Mouse (Mus musculus) kidney, postnatal 14 days (tissue): ENCODE results near the gene Galnt6.

Experiments
- DNase-seq: peaks from one replicate; pipeline ENCODE4 v3.0.0; 2022; ENCODE audit warnings: mixed read lengths

Gene Galnt6

GRCm38 (mm10) chr15:100719217-100719616 is 10.0 kb downstream of the Galnt6 start:
- DNase-seq: no peak

DNA sequence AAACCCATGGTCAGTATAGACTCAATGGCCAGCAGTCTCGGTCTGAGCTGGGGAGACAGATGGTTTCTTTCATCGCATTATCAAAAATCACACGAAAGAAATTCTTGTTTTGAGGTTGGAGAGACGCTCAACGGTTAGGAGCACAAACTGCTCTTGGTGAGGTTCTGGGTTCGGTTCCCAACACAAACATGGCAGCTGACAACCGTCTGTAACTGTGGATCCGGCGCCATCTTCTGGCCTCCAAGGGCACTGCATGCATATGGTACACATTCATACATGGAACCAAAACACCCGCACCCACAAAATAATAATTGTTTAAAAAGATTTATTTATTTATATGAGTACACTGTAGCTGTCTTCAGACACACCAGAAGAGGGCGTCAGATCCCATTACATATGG is 10.6 kb downstream of the Galnt6 start:
- DNase-seq: no peak

GRCm38 (mm10) chr15:100717933-100718332 is 11.2 kb downstream of the Galnt6 start:
- no peak for DNase-seq

- peak; percentile 55 for DNase-seq
Observed at GRCm38 (mm10) chr15:100715399-100715993, 13.7 kb downstream of the Galnt6 start.

DNA sequence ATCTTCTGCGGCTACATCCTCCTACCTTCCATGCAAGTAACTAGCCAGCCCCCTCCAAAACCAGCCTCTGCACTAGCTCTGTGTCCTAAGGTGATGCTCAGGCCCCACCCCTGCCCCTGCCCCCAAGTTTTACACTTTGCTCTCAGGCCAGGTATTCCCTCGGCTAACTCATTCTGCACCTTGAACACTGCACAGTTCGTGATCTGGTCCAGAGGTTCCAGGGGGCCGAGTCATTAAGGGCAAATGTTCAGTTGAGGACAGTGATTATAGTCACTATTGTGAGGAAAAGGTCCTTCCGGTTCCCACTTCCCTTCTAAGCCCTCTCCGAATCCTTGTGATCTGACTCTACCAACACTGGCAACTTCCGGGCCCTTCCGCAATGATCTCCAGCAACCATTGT is 14.7 kb downstream of the Galnt6 start:
- no peak for DNase-seq

DNA sequence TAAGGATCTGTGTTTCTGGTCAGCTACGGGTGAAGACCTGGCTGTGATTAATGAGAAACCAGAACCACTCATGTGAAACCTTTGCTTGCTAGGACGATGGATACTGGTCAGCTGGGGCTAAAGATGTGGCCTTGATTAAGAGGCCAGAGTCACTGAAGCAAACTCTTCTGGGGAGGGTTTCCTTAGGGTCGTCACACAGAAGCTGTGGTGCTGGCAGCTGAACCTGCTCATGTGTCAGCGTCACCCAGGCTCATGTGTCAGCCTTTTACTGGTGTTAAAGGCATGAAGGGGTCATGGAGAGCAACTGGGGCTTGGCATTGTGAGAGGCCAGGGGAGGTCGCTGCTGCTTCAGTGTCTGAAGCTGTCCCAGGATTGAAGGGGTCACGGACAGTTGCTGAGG is 18.3 kb downstream of the Galnt6 start:
- peak; percentile 66 for DNase-seq

- DNase-seq: no peak
Observed at GRCm38 (mm10) chr15:100708433-100709078, 20.6 kb downstream of the Galnt6 start.

DNA sequence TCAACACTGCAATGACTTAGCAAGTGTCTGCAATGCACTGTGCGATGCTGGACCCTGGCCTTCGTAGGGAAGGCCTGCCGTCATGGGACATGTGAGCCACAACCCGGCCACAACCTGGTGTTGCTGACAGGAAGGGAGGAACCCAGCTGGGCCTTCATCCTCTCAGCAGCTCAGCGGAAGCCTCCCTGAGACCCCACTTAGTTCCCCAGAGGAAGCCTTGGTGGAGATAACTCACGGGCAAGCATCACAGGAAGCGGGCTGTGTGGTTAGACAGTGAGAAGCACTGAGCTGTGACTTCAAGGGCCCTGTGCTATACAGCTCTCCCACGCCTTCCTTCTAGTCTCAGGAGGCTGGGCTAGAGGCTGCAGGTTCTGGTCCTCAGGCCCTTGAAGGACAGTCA is 22.9 kb downstream of the Galnt6 start:
- DNase-seq: no peak

- DNase-seq: no peak
Observed at GRCm38 (mm10) chr15:100705376-100705775, 23.8 kb downstream of the Galnt6 start.

GRCm38 (mm10) chr15:100703913-100704312 is 25.3 kb downstream of the Galnt6 start:
- DNase-seq: no peak

- no peak for DNase-seq
Observed at GRCm38 (mm10) chr15:100701856-100702255, 27.3 kb downstream of the Galnt6 start.

DNA sequence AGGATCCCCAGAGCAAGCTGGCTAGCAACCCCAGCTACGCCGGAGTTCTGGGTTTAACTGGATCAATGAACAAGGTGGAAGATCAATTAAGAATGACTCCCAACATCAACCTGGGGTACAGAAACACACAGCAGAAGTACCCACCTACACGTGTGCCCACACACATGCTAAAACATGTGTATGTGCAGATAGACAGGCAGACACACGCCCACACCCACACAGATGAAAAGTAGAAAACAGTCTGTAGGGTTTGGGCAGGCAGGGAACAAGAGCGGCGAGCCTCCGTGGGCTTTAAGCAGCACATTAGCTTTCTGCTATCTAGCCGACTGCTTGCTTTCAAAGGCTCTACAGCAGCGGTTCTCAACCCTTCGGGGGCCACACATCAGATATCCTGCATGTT is 28.1 kb downstream of the Galnt6 start:
- no peak for DNase-seq

DNA sequence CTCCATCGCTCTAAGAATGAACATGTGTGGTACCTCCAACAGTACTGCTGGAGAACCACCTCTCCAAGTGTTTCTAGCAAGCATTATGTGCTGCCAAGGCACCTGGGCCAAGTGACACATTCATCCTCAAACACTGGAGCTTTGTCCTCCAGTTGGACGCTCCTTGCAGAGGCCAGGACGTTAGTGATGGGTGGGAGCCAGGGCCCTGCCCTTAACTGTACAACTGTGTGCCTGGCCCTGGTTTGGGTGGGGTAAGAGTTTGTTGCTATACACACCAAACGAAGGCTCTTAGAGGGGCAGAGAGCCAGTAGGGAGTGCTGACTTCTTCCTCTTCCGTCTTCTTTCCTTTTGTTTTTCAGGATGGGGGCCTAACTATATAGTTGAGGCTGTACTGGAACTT is 28.8 kb downstream of the Galnt6 start:
- no peak for DNase-seq

DNA sequence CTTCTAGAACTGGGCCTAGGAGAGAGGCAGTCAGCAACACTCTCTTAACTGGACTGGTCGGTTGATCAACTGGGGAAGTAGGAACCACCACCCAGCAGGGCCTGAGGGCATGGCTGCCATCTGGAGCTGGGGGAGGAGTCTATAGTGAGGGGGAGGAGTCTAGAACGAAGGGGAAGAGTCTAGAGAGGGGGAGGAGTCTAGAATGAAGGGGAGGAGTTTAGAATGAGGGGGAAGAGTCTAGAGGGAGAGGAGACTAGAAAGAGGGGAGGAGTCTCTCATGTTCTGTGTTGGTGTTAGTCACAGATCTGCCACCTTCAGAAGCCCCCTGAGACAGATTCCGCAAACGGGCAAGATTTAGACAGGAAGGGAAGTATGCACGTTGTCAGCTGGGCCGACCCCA is 29.8 kb downstream of the Galnt6 start:
- DNase-seq: no peak

DNA sequence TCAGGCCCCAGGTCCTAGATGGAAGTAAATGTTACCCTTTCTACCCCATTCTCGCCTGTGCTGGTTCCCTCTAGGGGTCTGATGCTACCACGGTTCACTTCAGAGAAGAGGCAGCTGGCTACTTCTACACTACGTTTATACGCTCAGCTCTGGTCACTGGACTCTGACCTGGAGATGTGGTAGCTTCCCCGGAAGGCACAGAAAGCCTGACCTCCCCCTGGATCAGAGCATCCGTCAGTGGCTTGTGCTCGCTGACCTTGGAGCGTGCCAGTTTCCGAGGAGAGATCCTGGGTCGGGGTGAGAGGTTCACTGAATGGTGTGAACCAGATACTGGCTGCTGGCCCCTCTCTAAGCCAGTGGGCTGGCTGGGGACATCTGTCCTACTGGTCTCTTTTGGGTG is 31.1 kb downstream of the Galnt6 start:
- no peak for DNase-seq

DNA sequence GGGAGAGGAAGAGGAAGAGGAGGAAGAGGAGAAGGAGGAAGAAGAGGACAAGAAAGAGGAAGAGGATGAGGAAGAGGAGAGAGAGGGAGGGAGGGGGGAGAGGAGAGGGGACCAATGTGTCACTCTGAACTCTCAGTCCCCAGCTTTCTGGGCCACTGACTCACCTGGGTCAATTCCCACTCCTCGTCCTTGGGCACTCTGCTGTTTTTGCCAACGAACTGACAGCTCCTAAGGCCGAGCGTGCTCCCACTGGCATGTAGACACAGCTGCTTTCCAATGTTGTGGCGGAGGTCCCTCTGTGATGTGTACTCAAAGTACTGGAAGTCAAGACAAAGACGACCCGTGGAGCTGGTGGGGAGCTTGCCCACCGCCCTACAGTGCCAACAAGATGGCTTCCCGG is 34.8 kb downstream of the Galnt6 start:
- no peak for DNase-seq

DNA sequence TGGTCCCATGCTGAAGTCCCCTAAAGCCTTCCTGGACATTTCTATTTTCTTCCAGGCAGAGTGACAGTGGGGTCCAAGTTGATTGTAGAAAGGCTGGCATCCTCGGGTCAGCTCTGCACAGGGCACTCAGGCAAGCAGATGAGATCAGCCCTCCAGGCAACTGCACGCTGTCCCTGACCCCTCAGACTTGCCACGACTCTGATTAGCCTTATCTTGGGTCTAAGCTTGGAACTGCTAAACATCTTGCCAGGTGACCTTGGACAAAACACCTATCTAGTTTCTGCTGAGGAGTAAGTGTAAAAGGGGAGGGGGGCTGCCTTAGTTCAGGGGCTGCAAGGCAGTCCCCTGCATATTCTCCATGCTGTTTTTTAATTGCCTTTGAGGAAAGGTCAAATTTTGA is 37.2 kb downstream of the Galnt6 start:
- no peak for DNase-seq

GRCm38 (mm10) chr15:100687430-100687971 is 41.7 kb downstream of the Galnt6 start, which contains the start of gene Cela1:
Gene Cela1, minus strand, starts transcription at chr15:100687921.
- DNase-seq: no peak

DNA sequence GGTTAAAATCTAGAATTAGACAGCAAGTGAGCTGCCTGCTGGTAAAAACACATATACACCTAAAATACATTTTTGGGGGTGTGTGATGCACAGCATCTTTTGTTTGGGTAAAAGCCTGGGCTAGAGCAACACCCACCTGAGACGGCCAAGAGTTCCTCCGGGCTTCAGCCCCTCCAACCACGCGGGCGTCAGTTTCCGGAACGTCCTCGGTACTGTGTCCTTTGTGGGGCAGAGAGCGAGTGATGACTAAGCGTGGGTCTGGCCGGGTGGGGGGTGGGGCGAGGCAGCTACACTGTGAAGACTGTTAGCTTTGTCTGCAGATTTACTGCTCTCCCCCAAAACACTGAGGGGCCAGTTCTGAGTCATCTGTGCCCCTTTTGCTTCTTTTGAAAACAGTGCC is 42.2 kb downstream of the Galnt6 start:
- DNase-seq: no peak

DNA sequence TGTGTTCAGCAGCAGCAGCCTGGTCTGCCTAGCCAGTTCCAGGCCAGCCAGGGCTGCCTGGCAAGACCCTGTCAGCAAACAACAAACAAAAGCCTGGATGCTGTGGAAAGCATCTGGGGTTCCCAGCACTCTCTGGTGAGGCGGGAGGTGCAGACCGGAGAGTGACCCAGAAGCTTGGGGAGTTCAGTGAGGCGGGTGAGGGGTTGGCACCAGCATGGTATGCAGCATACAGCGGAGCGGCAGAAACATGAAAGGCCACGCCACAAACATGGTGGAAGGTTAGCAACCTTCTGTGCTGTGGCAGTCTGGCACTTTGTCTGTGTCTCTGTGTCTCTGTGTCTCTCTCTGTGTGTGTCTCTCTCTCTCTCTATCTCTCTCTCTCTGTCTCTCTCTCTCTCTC is 42.7 kb downstream of the Galnt6 start:
- DNase-seq: no peak

DNA sequence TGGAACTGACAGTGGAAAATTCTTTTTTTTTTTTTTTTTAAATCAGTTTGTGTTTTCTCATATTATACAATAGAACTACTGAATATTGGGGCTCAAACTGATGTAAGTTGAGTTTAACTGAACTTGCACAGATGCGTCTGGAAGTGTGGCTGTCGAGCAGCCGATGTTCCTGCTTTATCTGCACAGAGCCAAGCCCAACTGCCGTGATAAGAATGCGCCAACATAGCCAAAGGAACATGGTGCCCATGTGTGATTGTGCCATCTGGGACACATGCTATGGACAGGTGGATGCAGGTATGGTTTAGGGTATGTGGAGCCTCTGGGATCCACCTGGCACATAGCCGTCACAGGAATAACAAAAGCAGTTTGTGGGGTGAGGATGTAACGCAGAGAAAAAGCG is 43.3 kb downstream of the Galnt6 start:
- no peak for DNase-seq

DNA sequence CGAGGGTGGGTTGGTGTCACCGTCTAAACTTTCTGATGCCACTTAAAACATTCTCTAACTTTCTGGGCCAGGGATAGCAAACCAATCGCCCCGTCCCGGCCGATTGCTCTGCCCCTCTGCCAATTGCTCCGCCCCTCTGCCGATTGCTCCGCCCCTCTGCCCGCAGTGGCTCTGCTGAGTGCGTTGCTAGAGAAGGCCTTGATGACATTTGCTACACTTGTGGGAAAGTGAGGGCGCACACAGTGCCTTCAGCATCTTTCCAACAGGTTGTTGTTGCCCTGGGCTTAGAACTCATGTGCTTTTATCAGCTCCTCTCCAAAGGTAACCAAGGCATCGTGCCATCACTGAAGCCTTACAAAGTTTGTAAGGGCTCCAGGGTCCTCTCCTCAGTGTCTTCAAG is 43.9 kb downstream of the Galnt6 start:
- DNase-seq: no peak

- DNase-seq: no peak
Observed at GRCm38 (mm10) chr15:100684450-100684849, 44.7 kb downstream of the Galnt6 start.

GRCm38 (mm10) chr15:100683041-100683440 is 46.1 kb downstream of the Galnt6 start:
- DNase-seq: peak; percentile 90

- peak; percentile 60 for DNase-seq
Observed at GRCm38 (mm10) chr15:100681770-100682169, 47.4 kb downstream of the Galnt6 start.
